Mouse (Mus musculus): ENCODE measurements around the gene Vps37b.

- TF ChIP-seq POLR2A (IDR thresholded peaks at IDR 0.05; ENCODE audit: control insufficient read depth, low read depth, low read length) (no peak), CTCF (IDR thresholded peaks at IDR 0.05; ENCODE audit: control insufficient read depth, insufficient read depth, insufficient replicate concordance, low read depth, low read length) (no peak)
Observed at GRCm38 (mm10) chr5:124017941-124018340, 14.1 kb downstream of the Vps37b start.
